8 mouse cellular contexts compared by ENCODE assay signal in the genomic region with DNA sequence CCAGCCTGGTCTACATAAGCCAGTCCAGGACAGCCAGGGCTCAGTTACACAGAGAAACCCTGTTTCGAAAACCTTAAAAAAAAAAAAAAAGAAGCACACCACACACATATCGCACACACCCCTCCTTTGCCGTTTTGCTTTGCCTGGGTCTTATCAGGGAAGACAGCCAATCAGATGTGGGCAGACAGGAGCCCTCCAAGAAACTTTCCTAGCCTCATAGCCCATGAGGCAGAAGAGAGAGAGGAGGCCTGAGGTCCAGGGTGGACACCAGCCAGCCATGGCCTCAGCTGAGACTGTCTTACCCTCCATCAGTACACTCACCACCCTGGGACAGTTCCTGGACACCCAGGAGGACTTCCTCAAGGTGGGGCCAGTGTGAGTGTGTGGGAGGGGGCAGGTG. TPM values are rescaled to one million over a fixed set of nuclear protein-coding genes. Genes with fewer than 3 reads are reported as not detected.
DNase-seq lines count a peak whose midpoint lies in the region; ATAC-seq lines count a peak whose summit lies in the region.

A gene (plus strand): TSS at position 177 of the 400 bp plus-strand sequence.

- no peak for DNase-seq in lung, postnatal 4 days
- peak; percentile 87 for DNase-seq in liver
- DNase-seq in spleen, postnatal 36 days (ENCODE audit: low spot score in 2 of 2): peak; percentile 59 to 72
- no peak for DNase-seq in frontal cortex, postnatal 10 days (ENCODE audit: low spot score in 2 of 2)
- DNase-seq in gastrocnemius, adult 18-20 months (ENCODE audit: low spot score): no peak
- no peak for DNase-seq in cerebellum, postnatal 36 days

- H3K4me3 ChIP-seq in lung, embryonic 16.5 days (ENCODE audit: low read length): peak within 1 kb of the TSS; percentile 75

- WGBS in lung, embryonic 16.5 days: 66% methylated on average over 3 of the region's 3 CpGs

- peak within 1 kb of the TSS; percentile 92 for H3K9ac ChIP-seq in lung, embryonic 16.5 days (ENCODE audit: low read length)

- H3K9me3 ChIP-seq in lung, embryonic 16.5 days (ENCODE audit: control insufficient read depth, low read length): no peaks in the 10 kb centered on the region

- peaks cover 4% of the 10 kb centered on the region; the same call in 1 of the 2 replicates for H3K27me3 ChIP-seq in lung, embryonic 16.5 days (ENCODE audit: control insufficient read depth, insufficient read depth, low read depth, low read length)

- H3K27ac ChIP-seq in lung, embryonic 16.5 days (ENCODE audit: low read length): peak within 1 kb of the TSS; percentile 65

- no peaks in the 10 kb centered on the region for H3K36me3 ChIP-seq in lung, embryonic 16.5 days (ENCODE audit: control insufficient read depth, insufficient read depth, low read length)

- peak within 1 kb of the TSS; percentile 99 for H3K4me2 ChIP-seq in lung, embryonic 16.5 days (ENCODE audit: low read depth, low read length)

- no peak for ATAC-seq in lung, embryonic 16.5 days (ENCODE audit: low read depth)
- ATAC-seq in erythroblast, adult 5-6 weeks (replicated peaks; ENCODE audit: low FRiP score, poor library complexity, severe bottlenecking): peak; percentile 67

- H3K4me1 ChIP-seq in lung, embryonic 16.5 days (replicated peaks; ENCODE audit: control insufficient read depth, insufficient read depth, low read length): peaks cover 8% of the 10 kb centered on the region

RNA-seq across cellular contexts. Expression of the gene that starts here (rescaled TPM):
- polyA plus RNA-seq in lung, embryonic 16.5 days (2015; fragmentation: Nextera tagmentation; extraction: Ambion mirVana): 1.5 and 4.9 TPM in 2 replicates
- total RNA-seq in erythroblast, adult 5-6 weeks (2015; ENCODE audit: low replicate concordance): 58.9 and 59.8 TPM in 2 replicates
- 85.0 and 116 TPM in 2 replicates for total RNA-seq in erythroblast, adult 5-6 weeks (2017; ENCODE audit: low replicate concordance)
- not detected for total RNA-seq in gastrocnemius, adult 18-20 months (2021)

Comparison
In these comparisons a context has a peak if more than half of its experiments do, and no peak if none do; other contexts are left out.
1. RNA of the gene that starts here (total RNA-seq): 58.9 to 116 TPM in erythroblast, adult 5-6 weeks; not detected in gastrocnemius, adult 18-20 months; every median in the first group is over 10 times any median in the second.
2. DNase-seq: peak in liver (single experiment) and spleen, postnatal 36 days (2 of 2); none in lung, postnatal 4 days (0 of 2), frontal cortex, postnatal 10 days (0 of 2), gastrocnemius, adult 18-20 months (single experiment) and cerebellum, postnatal 36 days (0 of 2).